Mouse (Mus musculus): ENCODE measurements around the gene Col6a4. TPM values are rescaled to one million over a fixed set of nuclear protein-coding genes. Genes with fewer than 3 reads are reported as not detected.

The Col6a4 gene
- polyA plus RNA-seq, 1 experiment from 2014 or later: 0.53 TPM

DNA sequence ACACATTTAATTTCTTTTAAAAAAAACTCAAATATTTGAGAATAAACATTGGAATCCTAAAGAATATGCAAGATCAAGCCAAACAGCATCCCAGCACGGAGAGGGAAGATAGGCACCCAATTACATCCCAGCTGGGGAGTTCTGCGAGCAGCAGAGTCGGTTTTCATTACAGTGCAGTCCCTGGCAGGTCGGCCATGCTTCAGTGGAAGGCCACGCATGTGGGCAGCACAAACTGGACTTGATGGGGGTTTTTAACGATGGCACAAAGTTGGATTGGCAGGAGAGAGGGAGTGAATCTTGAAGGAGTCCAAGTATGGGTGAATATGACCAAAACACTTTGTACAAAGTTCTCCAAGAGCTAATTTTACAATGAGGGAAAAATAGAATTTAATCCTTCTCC, 106.5 kb downstream of the Col6a4 start:
- DNase-seq (ENCODE audit: low spot score): no peak

DNA sequence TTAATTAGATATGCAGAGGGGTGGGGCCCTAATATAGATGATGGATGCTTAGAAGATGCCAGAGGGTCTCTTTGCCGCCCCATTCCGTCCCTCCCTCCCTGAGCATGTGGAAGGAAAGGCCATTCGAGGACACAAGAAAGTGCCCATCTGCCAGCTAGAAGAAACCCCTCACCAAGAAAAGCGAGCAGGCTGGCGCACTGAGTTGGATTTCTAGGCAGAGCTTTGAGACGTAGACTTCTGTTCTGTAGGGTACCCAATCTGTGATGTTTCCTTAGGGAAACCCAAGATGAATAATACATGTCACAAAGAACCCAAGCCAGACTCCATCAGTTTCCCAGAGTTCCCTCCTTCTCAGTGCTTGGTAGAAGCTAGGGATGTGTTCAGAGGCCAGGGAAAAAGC, 107.1 kb downstream of the Col6a4 start:
- Histone ChIP-seq H3K9me3 (ENCODE audit: control insufficient read depth, low read length) (no peaks in the 10 kb centered on the region), H3K27me3 (ENCODE audit: control insufficient read depth, insufficient read depth, low read length) (no peaks in the 10 kb centered on the region), H3K4me2 (ENCODE audit: low read depth, low read length, severe bottlenecking) (no peak overlapping the region), H3K36me3 (ENCODE audit: control insufficient read depth, insufficient read depth, low read length) (no peaks in the 10 kb centered on the region), H3K4me3 (ENCODE audit: low read depth, low read length) (no peak overlapping the region), H3K27ac (ENCODE audit: low read depth, low read length) (no peak overlapping the region), H3K9ac (ENCODE audit: low read length) (no peak overlapping the region), H3K4me1 (replicated peaks; ENCODE audit: control insufficient read depth, insufficient read depth, low read length) (peaks cover 4% of the 10 kb centered on the region; the same call in 1 of the 2 replicates)
- WGBS: 87% methylated on average over 6 of the region's 6 CpGs
- no peak for ATAC-seq (replicated peaks; ENCODE audit: low FRiP score)
- no peak for DNase-seq (ENCODE audit: low spot score)

More for the DNA sequence above, 106.5 kb downstream of the Col6a4 start:
- Histone ChIP-seq H3K9ac (ENCODE audit: low read length) (no peak overlapping the region), H3K27me3 (ENCODE audit: control insufficient read depth, insufficient read depth, low read length) (no peaks in the 10 kb centered on the region), H3K4me1 (replicated peaks; ENCODE audit: control insufficient read depth, insufficient read depth, low read length) (peaks cover 2% of the 10 kb centered on the region; the same call in 1 of the 2 replicates), H3K36me3 (ENCODE audit: control insufficient read depth, insufficient read depth, low read length) (no peaks in the 10 kb centered on the region), H3K9me3 (ENCODE audit: control insufficient read depth, low read length) (no peaks in the 10 kb centered on the region; the same call in 1 of the 2 replicates), H3K4me3 (ENCODE audit: low read depth, low read length) (no peak overlapping the region), H3K27ac (ENCODE audit: low read depth, low read length) (no peak overlapping the region), H3K4me2 (ENCODE audit: low read depth, low read length, severe bottlenecking) (no peak overlapping the region)
- 81% methylated on average over 6 of the region's 6 CpGs for WGBS
- ATAC-seq (replicated peaks; ENCODE audit: low FRiP score): no peak

DNA sequence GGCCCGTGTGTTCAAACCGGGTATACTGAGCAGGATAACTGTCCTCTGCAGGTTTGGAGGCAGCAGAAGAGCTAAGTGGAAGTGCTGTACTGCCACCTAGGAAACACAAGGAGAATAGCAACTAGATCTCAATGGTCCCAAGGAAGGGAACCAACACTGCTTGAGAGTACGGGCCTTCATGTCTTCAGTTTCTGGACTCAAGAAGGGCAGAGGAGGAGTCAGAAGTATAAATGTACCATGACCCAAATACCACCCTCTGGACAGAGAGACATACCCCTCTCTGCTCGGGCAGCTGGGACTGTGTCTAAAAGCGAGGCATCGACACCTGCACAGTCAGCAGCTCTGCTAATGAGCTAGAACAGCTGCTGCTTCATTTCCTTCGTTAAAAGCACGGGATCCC, 108.5 kb downstream of the Col6a4 start:
- no peak overlapping the region for H3K9ac ChIP-seq (ENCODE audit: low read length)
- H3K27ac ChIP-seq (ENCODE audit: low read depth, low read length): no peak overlapping the region
- H3K4me2 ChIP-seq (ENCODE audit: low read depth, low read length, severe bottlenecking): no peak overlapping the region
- no peaks in the 10 kb centered on the region for H3K27me3 ChIP-seq (ENCODE audit: control insufficient read depth, insufficient read depth, low read length)
- ATAC-seq (replicated peaks; ENCODE audit: low FRiP score) (peak; percentile 44; the same call in 1 of the 2 replicates), DNase-seq (ENCODE audit: low spot score) (no peak)
- peaks cover 4% of the 10 kb centered on the region; the same call in 1 of the 2 replicates for H3K4me1 ChIP-seq (replicated peaks; ENCODE audit: control insufficient read depth, insufficient read depth, low read length)
- no peak overlapping the region for H3K4me3 ChIP-seq (ENCODE audit: low read depth, low read length)
- H3K9me3 ChIP-seq (ENCODE audit: control insufficient read depth, low read length): no peaks in the 10 kb centered on the region
- no peaks in the 10 kb centered on the region for H3K36me3 ChIP-seq (ENCODE audit: control insufficient read depth, insufficient read depth, low read length)
- WGBS: 70% methylated on average over 8 of the region's 8 CpGs

DNA sequence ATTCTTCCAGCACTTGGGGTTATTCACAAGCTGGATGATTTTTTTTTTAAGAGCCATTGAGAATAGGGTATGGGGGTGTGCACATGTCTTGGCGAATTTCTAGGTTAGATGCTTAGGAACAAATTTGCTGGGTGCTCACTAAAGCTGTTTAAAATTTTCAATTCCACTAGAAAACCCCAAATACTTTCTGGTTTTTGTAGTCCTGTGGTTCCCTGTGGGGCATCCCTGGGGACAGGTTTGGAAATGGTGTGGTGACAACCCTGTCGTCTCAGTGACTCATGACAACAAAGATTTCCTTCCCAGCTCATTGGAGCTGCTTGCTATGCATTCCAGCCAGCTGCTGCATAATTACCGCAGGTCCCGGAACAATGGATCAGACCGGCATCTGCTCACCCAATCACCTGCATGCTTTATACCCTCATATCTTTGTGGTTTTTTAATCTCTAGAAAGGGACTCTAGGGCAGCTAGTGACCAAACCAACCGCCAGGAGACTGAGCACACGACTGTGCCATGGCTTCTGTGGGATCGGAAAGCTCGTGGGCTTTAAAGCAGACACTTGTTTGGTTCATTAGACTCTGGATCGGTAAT, 111.6 kb downstream of the Col6a4 start:
- H3K27me3 ChIP-seq (ENCODE audit: control insufficient read depth, insufficient read depth, low read length): no peaks in the 10 kb centered on the region
- 11% methylated on average over 10 of the region's 10 CpGs for WGBS
- ATAC-seq (replicated peaks; ENCODE audit: low FRiP score): peak; percentile 72
- no peaks in the 10 kb centered on the region for H3K36me3 ChIP-seq (ENCODE audit: control insufficient read depth, insufficient read depth, low read length)
- peak overlapping the region; percentile 35 for H3K4me2 ChIP-seq (ENCODE audit: low read depth, low read length, severe bottlenecking)
- H3K4me3 ChIP-seq (ENCODE audit: low read depth, low read length): no peak overlapping the region
- peaks cover 4% of the 10 kb centered on the region; the same call in 1 of the 2 replicates for H3K4me1 ChIP-seq (replicated peaks; ENCODE audit: control insufficient read depth, insufficient read depth, low read length)
- no peak overlapping the region for H3K27ac ChIP-seq (ENCODE audit: low read depth, low read length)
- H3K9ac ChIP-seq (ENCODE audit: low read length): peak overlapping the region; percentile 14; the same call in 1 of the 2 replicates
- no peaks in the 10 kb centered on the region for H3K9me3 ChIP-seq (ENCODE audit: control insufficient read depth, low read length)
- DNase-seq (ENCODE audit: low spot score): peak; percentile 55

DNA sequence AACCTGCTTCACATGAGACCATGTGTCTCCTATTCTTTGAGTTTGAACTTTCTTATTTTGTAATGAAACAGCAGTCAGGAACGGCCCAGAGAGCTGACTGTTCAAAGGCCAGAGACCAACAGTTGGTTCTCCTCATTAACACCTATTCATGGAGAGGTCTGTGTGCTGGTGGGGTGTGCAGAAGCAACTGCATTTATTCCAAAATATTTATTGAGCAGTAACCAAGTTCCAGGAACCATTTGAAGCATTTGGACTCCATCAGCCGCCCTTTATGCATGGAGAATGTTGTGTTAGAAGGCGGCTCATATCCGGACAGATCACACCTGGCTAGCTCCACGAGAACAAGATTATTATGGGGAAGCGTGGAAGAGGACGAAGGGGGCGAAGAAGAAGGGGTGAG, 118.1 kb downstream of the Col6a4 start:
- no peak overlapping the region for H3K4me3 ChIP-seq (ENCODE audit: low read depth, low read length)
- H3K9me3 ChIP-seq (ENCODE audit: control insufficient read depth, low read length): no peaks in the 10 kb centered on the region
- no peak overlapping the region for H3K27ac ChIP-seq (ENCODE audit: low read depth, low read length)
- WGBS: 89% methylated on average over 8 of the region's 8 CpGs
- no peak overlapping the region for H3K4me2 ChIP-seq (ENCODE audit: low read depth, low read length, severe bottlenecking)
- no peak overlapping the region for H3K9ac ChIP-seq (ENCODE audit: low read length)
- H3K27me3 ChIP-seq (ENCODE audit: control insufficient read depth, insufficient read depth, low read length): no peaks in the 10 kb centered on the region
- H3K36me3 ChIP-seq (ENCODE audit: control insufficient read depth, insufficient read depth, low read length): no peaks in the 10 kb centered on the region
- ATAC-seq (replicated peaks; ENCODE audit: low FRiP score) (no peak), DNase-seq (ENCODE audit: low spot score) (no peak)
- H3K4me1 ChIP-seq (replicated peaks; ENCODE audit: control insufficient read depth, insufficient read depth, low read length): no peaks in the 10 kb centered on the region

DNA sequence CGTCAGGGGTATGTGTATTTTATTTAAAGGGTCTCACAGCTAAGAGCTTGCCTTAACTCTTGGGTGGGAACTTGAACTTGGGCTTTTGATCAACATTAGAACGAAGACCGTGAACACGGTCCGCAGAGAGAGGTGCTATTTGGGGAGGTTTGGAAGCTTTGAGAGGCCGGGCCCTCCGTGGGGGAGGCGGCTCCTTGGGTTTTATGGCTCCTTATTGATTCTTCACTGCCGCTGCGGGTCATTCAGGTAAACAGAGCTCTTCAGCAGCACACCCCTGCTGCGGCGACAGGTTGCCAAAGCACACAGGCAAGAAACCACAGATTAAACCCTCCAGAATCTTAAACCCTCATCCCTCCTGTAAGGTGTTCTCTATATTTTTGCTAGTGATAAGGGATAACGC, 119.7 kb downstream of the Col6a4 start:
- Histone ChIP-seq H3K27ac (ENCODE audit: low read depth, low read length) (no peak overlapping the region), H3K4me3 (ENCODE audit: low read depth, low read length) (no peak overlapping the region), H3K27me3 (ENCODE audit: control insufficient read depth, insufficient read depth, low read length) (no peaks in the 10 kb centered on the region), H3K9me3 (ENCODE audit: control insufficient read depth, low read length) (no peaks in the 10 kb centered on the region), H3K36me3 (ENCODE audit: control insufficient read depth, insufficient read depth, low read length) (no peaks in the 10 kb centered on the region), H3K4me1 (replicated peaks; ENCODE audit: control insufficient read depth, insufficient read depth, low read length) (no peaks in the 10 kb centered on the region), H3K4me2 (ENCODE audit: low read depth, low read length, severe bottlenecking) (no peak overlapping the region), H3K9ac (ENCODE audit: low read length) (no peak overlapping the region)
- DNase-seq (ENCODE audit: low spot score): no peak
- WGBS: 29% methylated on average over 13 of the region's 13 CpGs
- ATAC-seq (replicated peaks; ENCODE audit: low FRiP score): no peak

DNA sequence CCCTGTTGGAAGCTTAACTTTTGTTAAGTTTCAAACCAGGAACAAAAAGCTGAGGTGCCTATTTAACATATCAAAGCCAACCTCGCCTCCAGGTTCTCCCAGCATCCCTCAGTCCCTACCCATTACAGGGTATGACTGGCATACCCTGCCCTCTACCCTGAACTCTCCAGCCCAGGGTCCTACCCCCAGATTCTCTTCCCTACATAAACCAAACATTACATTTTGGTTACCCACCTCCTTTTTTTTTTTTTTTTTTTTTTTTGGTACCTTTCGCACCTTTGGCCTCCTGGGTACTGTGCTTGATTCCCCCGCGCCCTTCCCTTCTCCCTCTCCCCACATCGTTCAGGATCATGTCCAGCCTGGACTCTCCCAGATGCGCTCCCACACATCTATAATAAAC, 120.3 kb downstream of the Col6a4 start:
- H3K27me3 ChIP-seq (ENCODE audit: control insufficient read depth, insufficient read depth, low read length): no peaks in the 10 kb centered on the region
- no peak overlapping the region for H3K9ac ChIP-seq (ENCODE audit: low read length)
- no peak overlapping the region for H3K27ac ChIP-seq (ENCODE audit: low read depth, low read length)
- ATAC-seq (replicated peaks; ENCODE audit: low FRiP score) (no peak), DNase-seq (ENCODE audit: low spot score) (no peak)
- no peaks in the 10 kb centered on the region for H3K36me3 ChIP-seq (ENCODE audit: control insufficient read depth, insufficient read depth, low read length)
- H3K4me1 ChIP-seq (replicated peaks; ENCODE audit: control insufficient read depth, insufficient read depth, low read length): no peaks in the 10 kb centered on the region
- no peak overlapping the region for H3K4me3 ChIP-seq (ENCODE audit: low read depth, low read length)
- H3K9me3 ChIP-seq (ENCODE audit: control insufficient read depth, low read length): no peaks in the 10 kb centered on the region
- no peak overlapping the region for H3K4me2 ChIP-seq (ENCODE audit: low read depth, low read length, severe bottlenecking)
- WGBS: 46% methylated on average over 6 of the region's 6 CpGs

DNA sequence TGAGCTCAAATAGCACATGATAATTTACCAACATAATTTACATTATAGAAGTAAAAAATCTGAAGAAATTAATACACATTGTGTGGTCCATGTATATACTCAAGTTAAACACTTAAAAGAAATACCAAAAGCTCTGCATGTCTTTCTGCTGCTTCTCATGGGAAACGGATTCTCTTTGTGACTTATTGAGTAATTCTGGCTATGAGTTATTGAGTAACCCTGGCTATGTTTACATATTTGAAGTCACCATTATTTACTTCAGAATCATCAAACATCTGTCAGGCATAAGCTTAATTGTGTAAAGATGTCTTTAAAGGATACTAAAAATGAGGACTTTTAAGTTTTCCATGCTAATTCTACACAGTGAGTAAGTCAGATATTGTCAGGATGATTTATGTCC, 122.8 kb downstream of the Col6a4 start:
- H3K4me2 ChIP-seq (ENCODE audit: low read depth, low read length, severe bottlenecking): no peak overlapping the region
- ATAC-seq (replicated peaks; ENCODE audit: low FRiP score): no peak
- 83% methylated on average over 1 of the region's 1 CpGs for WGBS
- H3K9me3 ChIP-seq (ENCODE audit: control insufficient read depth, low read length): no peaks in the 10 kb centered on the region
- H3K27me3 ChIP-seq (ENCODE audit: control insufficient read depth, insufficient read depth, low read length): no peaks in the 10 kb centered on the region
- no peak overlapping the region for H3K27ac ChIP-seq (ENCODE audit: low read depth, low read length)
- H3K36me3 ChIP-seq (ENCODE audit: control insufficient read depth, insufficient read depth, low read length): no peaks in the 10 kb centered on the region
- no peaks in the 10 kb centered on the region for H3K4me1 ChIP-seq (replicated peaks; ENCODE audit: control insufficient read depth, insufficient read depth, low read length)
- no peak for DNase-seq (ENCODE audit: low spot score)
- H3K9ac ChIP-seq (ENCODE audit: low read length): no peak overlapping the region
- H3K4me3 ChIP-seq (ENCODE audit: low read depth, low read length): no peak overlapping the region

DNA sequence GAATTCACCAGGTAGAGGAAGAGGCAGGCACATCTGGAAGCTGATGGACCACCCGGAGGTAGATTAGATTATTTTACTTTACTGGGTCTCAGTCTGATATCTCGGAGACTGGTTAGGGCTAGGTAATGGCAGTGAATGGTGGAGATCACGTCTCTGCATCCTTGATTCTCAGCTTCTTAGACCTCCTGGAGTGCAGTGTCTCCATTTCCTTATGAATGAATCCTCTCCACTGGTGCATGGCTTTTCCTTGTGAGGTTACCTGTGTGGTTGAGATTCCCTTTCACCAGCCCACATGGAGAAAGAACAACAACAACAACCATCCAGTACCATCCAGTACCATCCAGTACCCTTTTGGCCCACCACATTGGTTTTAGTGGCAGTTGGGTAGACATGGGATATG, 124.6 kb downstream of the Col6a4 start:
- no peaks in the 10 kb centered on the region for H3K27me3 ChIP-seq (ENCODE audit: control insufficient read depth, insufficient read depth, low read length)
- no peak overlapping the region for H3K4me3 ChIP-seq (ENCODE audit: low read depth, low read length)
- no peak overlapping the region for H3K9ac ChIP-seq (ENCODE audit: low read length)
- H3K9me3 ChIP-seq (ENCODE audit: control insufficient read depth, low read length): no peaks in the 10 kb centered on the region
- DNase-seq (ENCODE audit: low spot score) (no peak), ATAC-seq (replicated peaks; ENCODE audit: low FRiP score) (no peak)
- WGBS: 85% methylated on average over 3 of the region's 3 CpGs
- H3K27ac ChIP-seq (ENCODE audit: low read depth, low read length): no peak overlapping the region
- no peak overlapping the region for H3K4me2 ChIP-seq (ENCODE audit: low read depth, low read length, severe bottlenecking)
- H3K36me3 ChIP-seq (ENCODE audit: control insufficient read depth, insufficient read depth, low read length): no peaks in the 10 kb centered on the region
- no peaks in the 10 kb centered on the region for H3K4me1 ChIP-seq (replicated peaks; ENCODE audit: control insufficient read depth, insufficient read depth, low read length)
